Mouse (Mus musculus) small intestine, adult 2 months (tissue): ENCODE results near the gene Tomm40l. TPM values are rescaled to one million over a fixed set of nuclear protein-coding genes. Genes with fewer than 3 reads are reported as not detected.

ENCODE experiments used
- H3K27ac ChIP-seq: fragments of 200-500 bp; 2 replicates; pipeline ENCODE4 v1.5.1; 2012; ENCODE audit warnings: low read depth, low read length, control low read depth, inconsistent platforms; ENCODE audit not compliant: insufficient read depth
- H3K27me3 ChIP-seq: fragments of 200-500 bp; 2 replicates; pipeline ENCODE4 v1.6.1; 2012; ENCODE audit warnings: mild to moderate bottlenecking, moderate library complexity, low read length, inconsistent platforms; ENCODE audit not compliant: control insufficient read depth, insufficient read depth
- H3K36me3 ChIP-seq: fragments of 200-500 bp; 2 replicates; pipeline ENCODE4 v1.6.1; 2012; ENCODE audit warnings: mild to moderate bottlenecking, low read length, control low read depth, inconsistent platforms; ENCODE audit not compliant: control insufficient read depth, insufficient read depth
- H3K4me1 ChIP-seq: fragments of 200-500 bp; 2 replicates; pipeline ENCODE4 v1.6.1; 2012; ENCODE audit warnings: low read length, inconsistent platforms, mixed read lengths; ENCODE audit not compliant: control insufficient read depth, insufficient read depth, insufficient read length
- H3K4me3 ChIP-seq: fragments of 200-500 bp; 2 replicates; pipeline ENCODE4 v1.5.1; 2012; ENCODE audit warnings: low read depth, mild to moderate bottlenecking, control low read depth, inconsistent platforms, low read length, moderate library complexity
- CTCF ChIP-seq: fragments of 200-500 bp; IDR thresholded peaks from 2 replicates; pipeline ENCODE4 v1.5.1; 2012; ENCODE audit warnings: low read depth, mild to moderate bottlenecking, control low read depth, inconsistent platforms, low read length, moderate library complexity, mixed read lengths; ENCODE audit not compliant: insufficient replicate concordance, insufficient read length; ENCODE audit errors: extremely low read depth
- POLR2A ChIP-seq: fragments of 200-500 bp; IDR thresholded peaks from 2 replicates; pipeline ENCODE4 v1.6.1; 2012; ENCODE audit warnings: low read depth, mild to moderate bottlenecking, control low read depth, inconsistent platforms, low read length, moderate library complexity
- WGBS: fragments of 180-500 bp; shearing (Covaris S2); methylation state at CpG from one replicate; pipeline ENCODE4 v1.1.7; 2018; 5-methylcytosine and 5-hydroxymethylcytosine counted together
- polyA plus RNA-seq: library from polyadenylated mRNA; depleted of rRNA; stranded (reverse); fragments of >200 nt; gene quantifications from 2 replicates; pipeline ENCODE4 v1.2.3, GENCODE M21; 2012

Gene Tomm40l
- polyA plus RNA-seq, 1 experiment: 21.2 TPM

DNA sequence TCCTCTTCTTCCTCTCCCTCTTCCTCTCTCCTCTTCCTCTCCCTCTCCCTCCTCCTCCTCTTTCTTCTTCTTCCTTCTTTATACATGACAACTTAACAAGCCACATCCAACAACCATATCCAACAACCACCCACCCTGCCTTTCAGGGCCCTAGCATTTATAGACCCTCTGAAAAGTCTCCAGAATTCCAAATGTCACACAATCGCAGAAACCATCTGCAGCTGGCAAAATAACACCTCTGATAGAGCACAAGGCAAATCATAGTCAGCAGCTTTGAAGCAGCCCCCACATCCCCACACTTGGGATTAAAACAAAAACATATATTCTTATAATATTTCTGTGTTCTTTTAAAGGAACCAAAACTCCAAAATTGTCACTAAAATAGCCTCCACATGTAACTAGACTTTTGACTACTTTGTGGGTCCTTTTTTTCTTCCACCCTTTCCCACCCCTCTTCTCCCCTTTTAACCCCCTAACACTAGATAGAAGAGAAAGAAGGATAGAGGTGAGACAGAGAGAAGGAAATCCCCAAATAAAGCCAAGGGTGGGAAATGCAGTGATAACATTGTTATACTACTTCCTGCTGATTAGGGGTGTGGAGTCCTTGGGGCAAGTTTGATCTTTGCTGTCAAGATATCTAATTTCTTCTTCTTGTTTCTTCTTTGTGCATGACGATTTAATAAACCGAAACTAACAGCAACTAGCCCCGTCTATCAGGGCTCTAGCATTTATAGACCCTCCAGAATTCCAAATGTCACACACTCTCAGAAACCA is 43.8 kb upstream of the Tomm40l start:
- peaks cover 4% of the 10 kb centered on the region for H3K4me1 ChIP-seq
- 28% methylated on average over 4 of the region's 4 CpGs for WGBS
- no peak for TF ChIP-seq POLR2A
- TF ChIP-seq CTCF: no peak
- H3K27ac ChIP-seq: no peak overlapping the region
- no peaks in the 10 kb centered on the region for H3K27me3 ChIP-seq
- H3K4me3 ChIP-seq: no peak overlapping the region
- no peaks in the 10 kb centered on the region for H3K36me3 ChIP-seq

DNA sequence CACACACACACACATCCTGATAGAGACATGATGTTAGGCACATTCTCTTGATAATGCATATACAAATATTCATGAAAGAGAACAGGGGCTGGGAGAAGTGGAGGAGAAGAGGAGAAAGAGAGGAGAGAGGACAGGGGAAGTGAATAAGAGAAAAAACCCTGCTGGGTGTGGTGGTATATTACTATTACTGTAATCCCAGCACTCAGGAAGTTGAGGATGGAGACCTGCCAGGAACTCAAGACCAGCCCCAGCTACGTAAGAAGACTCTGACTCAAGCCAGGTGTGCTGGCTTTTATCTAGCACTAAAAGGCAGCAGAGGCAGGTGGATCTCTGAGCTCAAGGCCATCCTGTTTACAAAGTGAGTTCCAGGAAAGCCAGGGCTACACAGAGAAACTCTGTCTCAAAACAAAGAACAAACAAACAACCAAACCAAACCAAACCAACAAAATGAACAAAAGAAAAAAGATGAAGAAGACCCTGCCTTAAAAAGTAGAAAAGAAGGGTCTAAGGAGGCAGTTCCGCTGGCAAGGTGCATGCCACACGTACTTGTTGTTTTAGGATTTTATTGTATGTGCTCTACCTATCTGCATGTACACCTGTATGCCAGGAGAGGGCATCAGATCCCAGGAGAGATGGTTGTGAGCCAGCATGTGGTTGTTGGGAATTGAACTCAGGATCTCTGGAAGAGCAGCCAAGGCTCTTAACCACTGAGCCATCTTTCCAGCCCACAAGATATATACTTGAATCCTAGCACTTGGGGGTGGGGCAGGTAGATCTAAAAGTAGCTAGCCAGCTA is 41.5 kb upstream of the Tomm40l start:
- TF ChIP-seq POLR2A (no peak), CTCF (no peak)
- Histone ChIP-seq H3K27me3 (no peaks in the 10 kb centered on the region), H3K4me1 (peaks cover 10% of the 10 kb centered on the region; the same call in 1 of the 2 replicates), H3K4me3 (no peak overlapping the region), H3K27ac (peak overlapping the region; percentile 39), H3K36me3 (no peaks in the 10 kb centered on the region)
- WGBS: 54% methylated on average over 3 of the region's 3 CpGs

DNA sequence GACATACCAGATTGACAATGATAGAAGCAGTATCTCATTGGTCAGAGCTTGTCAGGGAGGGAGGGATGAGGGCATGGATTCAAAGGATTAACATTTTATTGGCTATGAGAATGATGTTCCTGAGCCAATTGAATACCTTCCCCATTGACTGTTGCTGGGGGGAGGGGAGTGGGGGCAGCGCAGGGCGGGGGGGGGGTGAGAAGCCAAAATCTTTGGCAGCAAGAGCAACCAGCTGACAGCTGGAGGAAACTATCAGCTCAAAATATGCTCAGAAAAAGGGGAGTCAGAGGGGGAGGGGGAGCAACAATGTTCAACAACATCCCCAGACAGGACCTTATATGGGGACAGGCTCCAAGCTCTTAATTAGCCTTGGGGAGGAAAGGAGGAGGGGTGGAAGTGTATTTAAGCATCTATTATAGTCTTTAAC is 40.9 kb upstream of the Tomm40l start:
- H3K4me1 ChIP-seq: peaks cover 10% of the 10 kb centered on the region; the same call in 1 of the 2 replicates
- H3K27ac ChIP-seq: peak overlapping the region; percentile 39; the same call in 1 of the 2 replicates
- H3K36me3 ChIP-seq: no peaks in the 10 kb centered on the region
- H3K4me3 ChIP-seq: no peak overlapping the region
- H3K27me3 ChIP-seq: no peaks in the 10 kb centered on the region
- 0% methylated on average over 2 of the region's 2 CpGs for WGBS
- no peak for TF ChIP-seq CTCF
- no peak for TF ChIP-seq POLR2A

DNA sequence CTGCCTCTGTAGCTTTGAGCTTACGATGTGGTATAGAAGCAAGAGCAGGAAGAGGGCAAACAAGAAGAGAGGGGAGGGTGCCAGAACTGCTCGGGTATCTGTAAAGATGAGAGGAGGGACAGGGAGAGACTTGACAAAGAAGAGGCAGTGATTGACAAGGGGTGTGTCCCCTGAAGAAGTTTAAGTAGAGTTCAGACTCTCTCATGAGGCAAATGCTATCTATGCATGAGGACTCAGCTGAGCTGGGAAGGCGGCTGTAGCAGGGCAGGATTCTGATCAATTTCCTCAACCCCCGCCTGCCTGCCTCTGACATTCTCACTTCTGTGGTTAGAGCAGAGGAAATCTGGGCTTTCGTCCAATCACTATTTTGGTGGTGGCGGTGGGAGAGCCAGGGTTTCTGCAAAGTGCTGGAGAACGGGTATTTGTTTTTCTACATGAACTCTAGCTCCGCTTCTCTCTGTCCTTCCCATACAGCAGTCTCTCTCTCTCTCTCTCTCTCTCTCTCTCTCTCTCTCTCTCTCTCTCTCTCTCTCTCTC is 40.3 kb upstream of the Tomm40l start:
- Histone ChIP-seq H3K27ac (peak overlapping the region; percentile 56), H3K4me1 (peaks cover 10% of the 10 kb centered on the region; the same call in 1 of the 2 replicates), H3K36me3 (no peaks in the 10 kb centered on the region), H3K27me3 (no peaks in the 10 kb centered on the region), H3K4me3 (no peak overlapping the region)
- TF ChIP-seq CTCF (no peak), POLR2A (no peak)
- WGBS: 9% methylated on average over 8 of the region's 8 CpGs

DNA sequence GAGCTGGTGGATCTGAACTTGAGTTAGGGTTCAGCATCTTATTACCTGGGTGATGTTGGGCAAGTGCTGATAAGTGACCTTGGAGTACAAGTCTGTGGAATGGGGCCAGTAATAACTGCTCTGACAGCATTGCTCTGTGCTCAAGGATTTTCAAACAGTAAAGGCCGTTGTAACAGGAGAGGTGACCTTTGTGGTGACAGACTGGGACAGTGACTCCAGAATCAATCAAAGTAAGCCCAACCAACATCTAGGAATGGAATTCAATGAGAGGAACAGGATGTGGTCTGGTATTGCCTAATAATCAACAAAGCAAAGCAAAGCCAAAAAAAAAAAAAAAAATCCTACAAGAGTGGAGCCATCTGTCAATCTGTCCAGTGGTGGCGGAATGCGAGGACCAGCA is 38.0 kb upstream of the Tomm40l start:
- H3K27me3 ChIP-seq: no peaks in the 10 kb centered on the region
- no peak for TF ChIP-seq POLR2A
- TF ChIP-seq CTCF: no peak
- no peak overlapping the region for H3K4me3 ChIP-seq
- peak overlapping the region; percentile 32; the same call in 1 of the 2 replicates for H3K27ac ChIP-seq
- no peaks in the 10 kb centered on the region for H3K36me3 ChIP-seq
- 65% methylated on average over 3 of the region's 3 CpGs for WGBS
- H3K4me1 ChIP-seq: peaks cover 10% of the 10 kb centered on the region; the same call in 1 of the 2 replicates

DNA sequence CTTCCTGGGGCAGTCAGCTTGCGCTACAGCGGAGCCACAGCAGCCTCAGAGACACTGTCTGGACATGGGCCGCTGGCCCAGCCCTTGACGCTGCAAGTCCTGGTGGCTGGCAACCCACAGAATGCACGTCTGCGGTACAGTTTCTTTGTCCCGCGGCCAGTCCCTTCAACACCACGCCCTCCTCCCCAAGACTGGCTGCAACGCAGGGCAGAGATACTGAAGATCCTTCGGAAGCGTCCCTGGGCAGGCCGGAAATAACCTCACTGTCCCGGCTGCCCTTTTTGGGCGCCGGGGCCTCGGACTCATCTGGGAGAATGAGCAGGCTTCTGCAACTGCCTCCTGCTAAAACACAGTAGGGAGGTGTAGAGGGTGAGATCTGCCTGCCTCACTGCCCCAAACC is 36.6 kb upstream of the Tomm40l start:
- H3K4me1 ChIP-seq: peaks cover 10% of the 10 kb centered on the region; the same call in 1 of the 2 replicates
- H3K27ac ChIP-seq: no peak overlapping the region
- TF ChIP-seq CTCF: no peak
- 63% methylated on average over 17 of the region's 17 CpGs for WGBS
- no peaks in the 10 kb centered on the region for H3K36me3 ChIP-seq
- no peaks in the 10 kb centered on the region for H3K27me3 ChIP-seq
- H3K4me3 ChIP-seq: no peak overlapping the region

DNA sequence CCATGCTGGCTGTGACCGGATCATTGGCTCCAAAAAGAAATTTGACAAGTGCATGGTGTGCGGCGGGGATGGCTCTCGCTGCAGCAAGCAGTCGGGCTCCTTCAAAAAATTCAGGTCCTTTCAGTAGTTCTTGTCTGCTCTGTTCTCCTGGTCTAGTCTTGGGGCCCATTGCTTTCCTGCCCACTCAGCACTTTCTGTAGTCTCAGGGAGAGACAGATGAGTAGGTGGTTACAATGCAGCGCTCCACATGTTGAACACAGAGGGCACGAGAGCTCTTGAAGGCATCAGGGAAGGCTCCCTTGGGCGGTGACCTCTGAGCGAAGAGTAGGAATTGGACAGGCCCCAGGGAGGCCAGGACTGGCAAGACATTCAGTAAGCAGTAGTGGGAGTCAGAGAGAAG is 35.5 kb upstream of the Tomm40l start:
- H3K36me3 ChIP-seq: no peaks in the 10 kb centered on the region
- TF ChIP-seq CTCF (0 out of 2 replicates have a peak, but pooled peaks have one; percentile 13), POLR2A (no peak)
- H3K4me3 ChIP-seq: no peak overlapping the region
- peaks cover 10% of the 10 kb centered on the region; the same call in 1 of the 2 replicates for H3K4me1 ChIP-seq
- no peak overlapping the region for H3K27ac ChIP-seq
- WGBS: 87% methylated on average over 9 of the region's 9 CpGs
- no peaks in the 10 kb centered on the region for H3K27me3 ChIP-seq
